Comparison of ENCODE assay signal across 8 mouse cellular contexts in genomic region chr9:41446431-41447203, GRCm38 (mm10).
A peak's percentile ranks its signal among the peaks of the same experiment; 100 is the strongest.
DNase-seq lines count a peak whose midpoint lies in the region; TF ChIP-seq lines count a peak whose summit lies in the region.

No protein-coding gene starts in this region.

- peak in 1 of 2 experiments; percentile 16 for DNase-seq in cerebellum, adult 2 months
- DNase-seq in cerebellum, postnatal 36 days = no peak
- DNase-seq in ES-E14 (ENCODE audit: low read depth, low spot score) (peak; percentile 2), adipocyte (ENCODE audit: low spot score) (no peak)
- peak; percentile 40 to 67 for DNase-seq in frontal cortex, postnatal 36 days (ENCODE audit: low spot score in 2 of 2)
- peak; percentile 33 to 58 for DNase-seq in left cerebral cortex, adult 2 months (ENCODE audit: extremely low spot score in 1 of 2, low spot score in 2 of 2)
- peak; percentile 18 for DNase-seq in retina, embryonic 14.5 days (ENCODE audit: low spot score)
- DNase-seq in yolk sac, embryonic 10.5 days (ENCODE audit: low spot score) = no peak

- peak overlapping the region; percentile 52; the same call in 1 of the 2 replicates for H3K27ac ChIP-seq in cerebellum, adult 2 months (ENCODE audit: insufficient read depth, low read length)
- H3K27ac ChIP-seq in ES-E14 (ENCODE audit: insufficient read depth, low read depth, low read length, poor library complexity, severe bottlenecking) = no peak overlapping the region
- peak overlapping the region; percentile 93 for H3K27ac ChIP-seq in left cerebral cortex, adult 2 months

- no peaks in the 10 kb centered on the region for H3K9me3 ChIP-seq in ES-E14 (ENCODE audit: control insufficient read depth, insufficient read depth, low read depth, low read length)

- no peak for TF ChIP-seq CTCF in cerebellum, adult 2 months (IDR thresholded peaks at IDR 0.05; ENCODE audit: borderline replicate concordance, insufficient read depth, low read depth, low read length)
- no peak for TF ChIP-seq CTCF in left cerebral cortex, adult 2 months (IDR thresholded peaks at IDR 0.05)

- no peaks in the 10 kb centered on the region for H3K4me1 ChIP-seq in cerebellum, adult 2 months (ENCODE audit: control insufficient read depth, insufficient read depth, low read length)
- H3K4me1 ChIP-seq in ES-E14 (ENCODE audit: control insufficient read depth in 2 of 2, insufficient read depth in 2 of 2, low read length in 2 of 2, poor library complexity in 1 of 2) = no peaks in the 10 kb centered on the region

- H3K27me3 ChIP-seq in cerebellum, adult 2 months (ENCODE audit: control insufficient read depth, insufficient read depth, low read length) = no peaks in the 10 kb centered on the region; the same call in 1 of the 2 replicates

- WGBS in cerebellum, adult 2 months = 23% methylated on average over 9 of the region's 9 CpGs

- H3K4me3 ChIP-seq in cerebellum, adult 2 months (replicated peaks; ENCODE audit: insufficient read depth, low read depth, low read length) = no peak overlapping the region
- H3K4me3 ChIP-seq in ES-E14 (ENCODE audit: insufficient read depth in 1 of 2, low read depth in 1 of 2, low read length in 2 of 2, poor library complexity in 1 of 2, severe bottlenecking in 1 of 2) = no peak overlapping the region
- H3K4me3 ChIP-seq in left cerebral cortex, adult 2 months = 0 out of 2 replicates have a peak overlapping the region, but pooled peaks have one; percentile 13

- no peak for TF ChIP-seq POLR2A in cerebellum, adult 2 months (IDR thresholded peaks at IDR 0.05; ENCODE audit: borderline replicate concordance, insufficient read depth, low read length)

- H3K36me3 ChIP-seq in ES-E14 (ENCODE audit: control insufficient read depth, insufficient read depth, low read length, poor library complexity, severe bottlenecking) = no peaks in the 10 kb centered on the region

- intact Hi-C loops in left cerebral cortex, adult 2 months (cut with DNase I) = loop anchor here (2.0 kb wide), 1 partner anchor 70 kb away; no protein-coding TSS in a partner anchor

- no peak overlapping the region for H3K9ac ChIP-seq in ES-E14 (ENCODE audit: insufficient read depth, low read depth, low read length, poor library complexity, severe bottlenecking)

- in situ Hi-C loops in ES-E14 (cut with MboI; ENCODE audit: low sequenced_read_pairs in 2 of 2, unreplicated experiment in 2 of 2) = no loop called here

TF ChIP-seq in ES-E14, 5 proteins besides CTCF, POLR2A, EP300 and RAD21:
- no peak for TF ChIP-seq MAFK (IDR thresholded peaks at IDR 0.05; ENCODE audit: insufficient read depth, low read depth, low read length)
- TF ChIP-seq ZC3H11A (IDR thresholded peaks at IDR 0.05; ENCODE audit: borderline replicate concordance, low read depth, low read length) = no peak
- TF ChIP-seq HCFC1 (IDR thresholded peaks at IDR 0.05; ENCODE audit: borderline replicate concordance, insufficient read depth, low read length) = no peak

Comparison
In these comparisons a context has a peak if more than half of its experiments do, and no peak if none do; other contexts are left out.
1. DNase-seq: peak in ES-E14 (single experiment), frontal cortex, postnatal 36 days (2 of 2), left cerebral cortex, adult 2 months (2 of 2) and retina, embryonic 14.5 days (single experiment); none in cerebellum, postnatal 36 days (0 of 2), adipocyte (single experiment) and yolk sac, embryonic 10.5 days (single experiment).